Mouse (Mus musculus) neural tube, embryonic 10.5 days (tissue): Measurements from ENCODE around the gene Tmeff1.

Source experiments
- DNase-seq: peaks from one replicate; pipeline ENCODE4 v3.0.0-alpha.2; 2017; ENCODE audit warnings: low spot score; ENCODE audit errors: extremely low spot score

Gene Tmeff1

DNA sequence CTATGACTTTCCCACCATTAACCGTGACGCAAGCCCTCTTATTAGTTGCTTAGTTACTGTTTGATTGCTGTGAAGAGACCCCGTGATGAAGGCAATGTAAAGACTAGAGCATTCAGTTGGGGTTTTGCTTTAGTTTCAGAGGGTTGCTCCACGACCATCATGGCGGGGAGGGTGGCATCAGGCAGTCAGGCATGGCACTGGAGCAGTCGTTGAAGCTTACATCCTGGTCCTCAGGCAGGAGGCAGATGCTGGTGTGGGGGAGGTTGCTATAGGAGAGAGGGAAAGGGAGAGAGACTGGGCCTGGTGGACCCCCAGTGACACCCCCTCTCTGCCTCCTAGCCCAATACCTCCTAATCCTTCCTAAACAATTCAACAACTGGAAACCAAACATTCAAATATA, 35.1 kb downstream of the Tmeff1 start:
- DNase-seq = no peak

DNA sequence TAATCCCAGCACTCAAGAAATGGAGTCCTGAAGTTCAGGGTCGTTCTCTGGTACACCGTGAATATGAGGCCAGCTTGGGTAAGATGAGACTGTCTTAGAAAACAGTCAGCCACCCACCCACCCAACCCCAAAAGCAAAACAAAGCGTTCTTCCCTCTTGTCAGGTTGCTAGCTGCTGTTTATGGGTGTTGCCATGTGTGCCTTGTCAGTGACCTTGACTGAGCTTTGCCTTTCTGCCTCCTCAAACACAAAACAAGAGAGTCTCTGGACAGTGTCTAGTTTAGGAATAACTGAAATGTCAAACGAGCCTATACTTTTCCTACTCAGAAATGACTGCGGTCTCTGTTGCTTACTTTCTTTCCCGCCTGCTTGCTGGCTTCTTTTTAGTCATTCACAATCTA, 37.3 kb downstream of the Tmeff1 start:
- DNase-seq = no peak

DNA sequence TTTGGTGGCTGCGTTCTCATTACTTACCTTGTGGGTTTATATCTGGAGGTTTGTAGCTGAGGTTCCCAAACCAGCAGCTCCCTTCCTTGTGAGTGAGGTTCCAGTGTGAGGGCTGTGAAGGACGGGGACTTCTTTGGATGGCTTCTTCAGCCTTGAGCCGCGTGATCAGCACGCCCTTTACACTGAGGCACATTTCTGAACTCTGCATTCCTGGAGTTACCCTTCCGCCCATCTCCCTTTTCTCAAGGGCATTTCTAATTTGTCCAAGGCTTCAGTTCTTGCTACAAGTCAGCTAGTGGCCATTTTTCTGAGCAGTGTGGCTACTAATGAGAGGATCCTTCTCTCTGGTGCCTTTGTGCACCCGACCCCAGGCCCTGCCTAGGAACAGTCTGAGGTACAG, 38.0 kb downstream of the Tmeff1 start:
- DNase-seq = no peak

DNA sequence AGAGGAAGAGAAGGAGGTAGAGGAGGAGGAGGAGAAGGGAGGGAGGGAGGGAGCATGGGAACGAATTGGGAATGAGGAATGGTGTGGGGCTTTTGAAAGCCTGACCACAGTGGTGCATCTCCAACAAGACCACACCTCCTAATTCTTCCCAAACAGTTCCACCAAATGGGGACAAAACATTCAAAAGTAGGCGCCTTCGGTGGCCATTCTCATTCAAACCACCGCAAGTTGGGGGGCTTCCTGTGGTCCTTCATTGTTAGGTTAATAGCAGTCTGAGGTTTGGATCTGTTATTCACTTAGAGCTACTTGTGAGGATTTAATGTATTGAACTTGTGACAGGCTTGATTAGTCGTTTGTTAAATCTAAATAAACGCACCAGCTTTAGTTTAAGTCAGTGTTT, 40.0 kb downstream of the Tmeff1 start:
- no peak for DNase-seq

DNA sequence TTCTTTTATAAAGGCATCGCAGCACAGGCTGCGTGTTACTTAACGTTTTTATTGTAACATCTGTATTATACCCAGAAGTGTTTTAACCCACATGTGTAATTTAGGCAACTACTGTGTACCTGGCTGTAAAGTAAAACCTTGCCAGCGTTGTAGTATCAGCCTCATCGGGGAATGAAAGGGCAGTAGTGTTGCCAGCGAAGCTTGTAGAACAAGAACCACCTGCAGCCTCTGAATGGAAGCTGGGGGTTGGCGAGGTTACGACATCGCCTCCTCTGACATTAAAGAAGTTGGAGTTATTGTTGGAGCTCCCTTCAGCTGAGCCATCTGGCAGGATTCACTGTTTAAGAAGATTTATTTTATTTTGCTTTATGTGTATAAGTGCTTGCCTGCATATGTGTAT, 40.9 kb downstream of the Tmeff1 start:
- DNase-seq = no peak

DNA sequence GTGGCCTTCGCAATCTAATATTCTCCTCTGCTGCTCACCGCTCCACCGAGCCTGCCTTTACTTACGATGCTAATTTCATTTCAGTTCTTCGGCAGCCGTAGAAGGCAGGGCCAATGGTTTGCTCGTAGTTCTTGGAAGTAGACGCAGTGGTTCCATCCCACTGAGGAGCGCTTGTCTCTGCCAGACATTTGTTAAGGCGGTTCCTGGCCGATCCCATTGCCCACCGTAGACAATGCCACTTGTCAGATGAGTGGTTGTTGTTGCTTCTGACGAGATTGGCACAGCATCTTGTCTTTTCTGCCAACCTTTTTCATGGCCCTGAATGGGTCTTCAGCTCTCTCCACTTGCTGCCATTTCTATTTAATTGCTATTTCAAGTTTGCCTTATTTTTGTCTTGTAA, 44.5 kb downstream of the Tmeff1 start:
- no peak for DNase-seq

DNA sequence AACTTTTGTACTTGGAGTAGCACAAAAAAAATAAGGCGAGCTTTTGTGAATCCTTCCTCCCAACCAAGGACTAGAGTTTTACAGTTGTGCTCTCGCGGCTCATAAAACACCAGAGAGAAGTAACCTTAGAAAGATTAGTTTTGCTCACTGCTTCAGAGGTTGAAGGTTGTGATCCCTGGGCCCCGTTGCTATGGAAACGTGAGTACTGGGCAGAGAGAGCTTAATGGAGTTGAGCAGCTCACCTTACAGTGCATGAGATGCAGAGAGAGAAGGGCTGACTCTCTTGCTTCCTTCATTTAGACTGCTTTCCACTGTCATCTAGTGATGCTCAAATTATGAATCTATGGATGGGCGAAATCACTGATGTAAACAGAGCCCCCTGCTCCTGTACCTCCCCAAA, 48.6 kb downstream of the Tmeff1 start:
- DNase-seq = peak; percentile 38

DNA sequence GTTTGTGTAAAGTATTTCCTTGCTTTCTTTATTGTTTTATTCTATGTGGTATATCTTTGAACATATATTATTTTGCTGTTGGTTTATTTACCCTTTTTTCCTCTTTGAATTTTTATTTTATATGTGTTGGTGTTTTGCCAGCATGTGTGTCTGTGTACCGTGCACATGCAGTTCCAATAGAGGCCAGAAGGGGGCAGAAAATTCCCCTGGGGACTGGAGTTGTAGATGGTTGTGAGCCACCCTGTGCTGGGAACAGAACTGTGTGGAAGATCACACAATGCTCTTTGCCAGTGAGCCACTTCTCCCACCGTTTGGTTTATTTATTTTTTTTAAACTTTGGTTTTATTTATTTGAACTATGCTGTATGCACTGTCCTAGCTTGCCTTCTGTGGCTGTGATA, 49.1 kb downstream of the Tmeff1 start:
- peak; percentile 44 for DNase-seq

DNA sequence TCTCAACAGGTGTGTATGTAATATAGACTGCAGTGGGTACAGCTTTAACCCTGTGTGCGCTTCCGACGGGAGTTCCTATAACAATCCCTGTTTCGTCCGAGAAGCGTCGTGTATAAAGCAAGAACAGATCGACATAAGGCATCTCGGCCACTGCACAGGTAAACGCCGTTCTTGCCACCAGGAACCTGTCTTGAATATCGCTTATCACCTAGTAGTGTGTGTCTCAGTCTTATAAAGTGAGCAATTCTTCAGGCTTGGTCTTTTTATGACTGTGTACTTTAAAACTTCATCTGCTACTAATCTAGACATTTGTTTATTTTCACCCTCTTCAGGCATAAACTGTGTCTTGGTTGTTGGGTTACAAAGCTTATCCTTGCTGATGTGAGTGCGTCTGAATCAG, 51.9 kb downstream of the Tmeff1 start:
- DNase-seq = no peak

DNA sequence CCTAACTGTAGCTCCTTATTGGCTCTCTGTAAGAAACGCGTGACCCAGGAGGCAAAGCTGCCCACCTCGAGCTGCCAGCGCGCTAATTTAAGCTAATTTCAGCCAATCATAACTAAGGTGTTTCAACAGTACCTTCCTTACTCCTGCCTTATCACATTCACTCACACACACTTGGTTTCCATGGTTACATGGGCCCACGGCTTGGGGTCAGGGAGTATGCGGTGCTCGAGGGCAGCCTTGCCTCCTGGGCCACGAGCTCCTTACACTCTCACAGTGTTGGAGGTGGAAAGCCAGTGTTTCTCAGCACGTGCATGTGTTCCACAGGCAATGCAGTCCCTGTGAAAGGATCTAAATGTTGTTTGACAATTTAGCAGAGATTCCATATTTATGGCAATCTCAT, 53.2 kb downstream of the Tmeff1 start:
- DNase-seq = no peak

DNA sequence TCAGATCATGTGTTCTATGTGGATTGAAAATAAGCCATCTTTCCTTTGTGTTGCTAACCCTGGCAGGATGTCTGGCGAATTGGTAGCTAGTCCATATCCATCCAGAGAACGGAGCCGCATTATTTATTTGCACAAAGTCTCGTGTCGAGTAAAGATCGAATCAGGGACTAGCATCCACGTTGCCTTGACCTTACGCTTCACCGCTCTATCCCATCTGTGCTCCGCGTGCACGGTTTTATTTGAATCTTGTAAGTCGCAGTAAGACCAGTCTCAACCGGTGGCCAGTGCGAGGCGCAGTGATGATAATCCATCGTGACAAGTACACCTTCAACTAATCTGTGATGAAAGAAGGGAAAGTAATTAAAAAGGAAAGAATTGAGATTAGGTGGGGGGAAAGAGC, 54.5 kb downstream of the Tmeff1 start:
- DNase-seq = no peak

DNA sequence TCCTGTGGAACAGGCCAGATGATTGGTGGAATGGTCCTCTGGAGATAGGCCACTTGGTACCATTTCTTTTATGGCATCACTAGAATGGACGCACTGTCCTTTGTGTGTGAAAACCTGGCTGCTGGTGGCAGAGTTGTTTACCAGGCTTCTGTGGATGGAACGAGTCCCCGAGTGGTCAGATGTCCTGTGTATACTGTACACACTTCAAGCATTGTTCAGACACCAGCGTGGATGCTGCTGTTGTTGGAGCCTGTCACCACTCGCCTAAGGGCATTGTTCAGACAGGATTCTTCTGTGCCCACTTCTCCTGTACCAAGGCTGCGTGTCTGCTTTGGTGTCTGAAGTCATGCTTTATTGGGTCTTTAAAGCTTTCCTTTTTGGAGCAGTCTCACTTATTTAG, 58.8 kb downstream of the Tmeff1 start:
- DNase-seq = no peak

DNA sequence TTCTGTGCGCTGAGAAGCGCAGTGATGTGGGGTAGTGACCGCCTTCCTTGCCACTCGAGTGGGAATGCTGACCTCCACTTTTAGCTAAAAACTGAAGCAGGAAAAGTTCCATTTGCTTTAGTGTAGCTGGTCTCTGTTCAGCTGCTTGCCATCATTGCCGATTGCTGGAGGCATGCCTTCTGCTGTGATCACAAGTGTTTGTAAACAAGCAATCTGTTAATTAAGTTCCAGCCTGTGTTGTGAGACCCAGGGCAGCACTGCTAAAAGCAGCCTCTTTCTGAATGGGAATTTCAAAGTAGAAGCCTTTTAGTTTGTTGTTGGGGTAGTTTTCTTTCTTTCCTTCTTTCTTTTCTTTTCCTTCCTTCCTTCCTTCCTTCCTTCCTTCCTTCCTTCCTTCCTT, 61.2 kb downstream of the Tmeff1 start:
- no peak for DNase-seq

DNA sequence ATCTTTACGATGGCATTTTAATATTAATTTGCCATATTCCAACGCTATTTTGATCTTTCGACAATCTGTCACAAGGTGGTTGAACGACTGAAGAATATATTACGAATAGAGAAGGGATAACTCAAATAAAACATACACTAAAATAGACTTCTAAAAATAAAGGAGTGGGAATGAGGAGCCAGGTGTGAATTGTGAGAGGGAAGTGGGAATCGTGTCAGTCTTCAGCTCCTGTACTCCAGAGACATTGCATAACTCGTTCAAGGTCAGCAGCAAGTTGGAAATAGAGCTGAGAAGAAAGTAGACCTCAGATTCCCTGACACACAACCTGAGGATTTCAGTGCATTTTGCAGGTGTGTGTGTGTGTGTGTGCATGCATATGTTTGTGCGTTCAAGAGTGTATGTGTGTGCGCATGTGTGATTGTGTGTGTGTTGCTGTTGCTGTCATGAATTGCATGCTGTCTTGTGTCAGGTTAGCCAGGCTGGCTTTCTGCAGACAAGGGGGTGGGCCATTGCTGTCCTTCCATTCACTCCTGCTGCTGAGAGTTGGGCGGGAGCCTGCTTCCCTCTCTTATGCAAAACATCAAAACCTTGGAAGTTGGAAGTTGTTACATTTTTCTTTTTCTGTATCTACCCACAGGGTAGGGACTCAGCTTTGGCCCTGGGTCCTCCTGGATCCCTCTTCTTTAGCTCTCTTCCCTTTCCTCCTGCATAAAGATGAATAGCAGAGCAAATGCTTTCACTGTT, 65.8 kb downstream of the Tmeff1 start:
- DNase-seq = no peak

DNA sequence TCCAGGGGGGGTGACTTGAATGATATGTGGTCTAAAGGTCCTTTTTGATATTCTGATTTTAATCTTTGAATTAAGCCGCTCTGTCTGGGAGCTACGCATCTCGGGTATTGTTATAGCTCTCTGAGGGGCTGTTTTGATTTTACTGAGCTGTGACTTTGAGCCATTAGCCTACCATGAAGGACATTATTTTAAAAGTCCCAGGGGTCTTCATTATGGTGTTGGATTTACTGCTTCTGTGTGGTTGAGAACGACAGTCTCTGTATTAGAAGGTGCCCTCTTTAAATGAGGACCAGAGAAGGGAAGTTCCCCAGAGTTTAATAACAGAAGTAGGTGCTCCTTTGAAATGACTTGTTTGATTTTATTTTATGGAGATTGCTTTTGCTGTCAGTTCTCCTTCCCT, 69.1 kb downstream of the Tmeff1 start:
- DNase-seq = no peak

DNA sequence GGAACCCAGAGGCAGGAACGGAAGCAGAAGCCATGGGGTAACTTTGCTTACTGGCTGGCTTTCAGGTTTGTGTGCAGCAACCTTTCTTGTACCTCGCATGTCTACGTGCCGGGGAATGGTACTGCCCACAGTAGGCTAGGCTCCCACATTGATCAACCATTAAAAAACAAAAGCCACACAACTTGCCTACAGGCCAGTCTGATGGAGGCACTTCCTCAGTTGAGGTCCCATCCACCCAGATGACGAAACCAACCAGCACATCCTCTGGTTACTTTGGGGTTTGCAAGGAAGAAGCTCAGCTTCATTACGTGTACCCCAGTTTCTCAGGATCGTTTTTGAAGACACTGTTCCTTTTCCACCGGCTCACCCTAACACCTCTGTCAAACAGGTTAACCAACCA, 71.6 kb downstream of the Tmeff1 start:
- no peak for DNase-seq

DNA sequence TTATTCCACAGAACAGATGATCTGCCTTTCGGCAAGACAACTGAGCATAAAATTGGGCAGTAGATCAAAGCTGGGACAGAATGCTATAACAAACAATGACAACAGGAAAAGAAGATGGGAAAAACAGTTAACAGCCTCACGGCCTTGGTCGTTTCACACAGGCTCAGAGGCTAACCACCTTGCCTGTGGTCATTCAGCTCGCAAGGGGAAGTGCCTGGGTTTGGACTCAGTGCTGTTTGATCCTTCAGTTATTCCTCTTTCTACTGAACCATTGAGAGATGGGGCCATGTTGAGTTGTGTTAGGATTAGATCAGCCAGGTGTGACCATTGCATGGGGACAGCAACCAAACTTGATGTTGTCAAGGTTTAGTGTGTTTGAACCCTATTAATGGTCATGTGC, 75.2 kb downstream of the Tmeff1 start:
- no peak for DNase-seq

DNA sequence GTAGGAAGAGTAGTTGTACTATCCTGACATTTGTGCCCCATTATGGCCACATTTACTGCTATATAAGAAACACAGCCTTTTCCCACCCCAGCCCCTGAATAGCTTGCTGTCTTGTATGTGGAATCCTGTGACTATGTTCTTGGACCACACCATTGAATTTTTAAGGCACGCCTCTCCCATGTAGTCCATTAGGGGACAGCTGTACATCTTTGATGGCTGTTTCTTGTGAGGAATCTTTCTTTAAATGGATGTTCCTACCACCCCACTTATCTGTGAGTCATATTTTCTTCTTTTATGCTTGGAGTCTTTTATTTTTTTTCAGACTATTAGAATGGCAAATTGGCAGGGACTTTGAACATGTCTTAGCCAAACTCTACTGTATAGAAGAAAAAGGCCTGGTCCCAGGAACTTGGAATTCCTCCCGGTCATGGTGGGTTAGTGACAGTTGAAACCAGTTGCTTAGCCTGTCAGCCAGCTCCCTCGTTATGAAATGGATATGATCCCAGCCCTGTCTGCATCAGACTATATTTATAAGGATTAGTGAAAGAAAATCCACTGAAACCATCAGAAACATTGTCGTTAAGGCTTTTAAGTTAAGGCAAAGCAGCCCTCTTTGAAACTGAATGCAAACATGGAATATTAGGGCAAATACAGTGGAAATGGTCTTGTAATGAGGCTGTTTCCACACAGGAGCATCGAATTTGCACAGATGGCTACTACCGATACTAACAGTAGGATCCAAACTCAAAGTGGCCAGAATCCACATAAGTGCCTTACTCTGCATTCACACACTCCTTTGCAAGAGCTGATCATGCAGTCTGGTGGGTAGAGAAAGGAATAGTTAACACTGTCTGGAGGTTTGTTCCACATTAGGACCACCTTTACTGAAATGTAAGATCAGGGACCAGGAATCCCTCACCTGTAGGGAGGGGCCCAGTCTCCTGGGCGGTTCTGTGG, 75.9 kb downstream of the Tmeff1 start:
- DNase-seq = no peak

DNA sequence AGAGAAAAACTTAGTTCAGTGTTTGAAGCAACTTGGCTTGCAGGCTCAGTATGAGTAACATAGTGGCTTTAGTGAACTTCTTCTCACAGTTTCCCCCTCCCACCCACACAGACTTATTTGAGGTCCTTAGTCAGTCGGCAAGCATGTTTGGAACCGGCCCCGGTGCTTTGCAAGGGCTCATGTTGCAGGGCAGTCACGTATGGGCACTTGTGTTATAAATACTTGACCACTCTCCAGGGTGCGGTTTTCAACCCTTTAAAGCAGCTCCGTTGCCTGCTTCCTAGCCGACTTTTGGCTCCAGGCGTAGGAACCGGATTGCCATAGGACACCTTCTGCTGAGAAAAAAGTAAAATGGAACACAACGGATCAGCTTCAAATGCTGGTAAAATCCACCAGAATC, 78.3 kb downstream of the Tmeff1 start, which contains the start of gene Cavin4:
Gene Cavin4, plus strand, starts transcription at position 244 of the 400 bp plus-strand sequence.
- DNase-seq = no peak

DNA sequence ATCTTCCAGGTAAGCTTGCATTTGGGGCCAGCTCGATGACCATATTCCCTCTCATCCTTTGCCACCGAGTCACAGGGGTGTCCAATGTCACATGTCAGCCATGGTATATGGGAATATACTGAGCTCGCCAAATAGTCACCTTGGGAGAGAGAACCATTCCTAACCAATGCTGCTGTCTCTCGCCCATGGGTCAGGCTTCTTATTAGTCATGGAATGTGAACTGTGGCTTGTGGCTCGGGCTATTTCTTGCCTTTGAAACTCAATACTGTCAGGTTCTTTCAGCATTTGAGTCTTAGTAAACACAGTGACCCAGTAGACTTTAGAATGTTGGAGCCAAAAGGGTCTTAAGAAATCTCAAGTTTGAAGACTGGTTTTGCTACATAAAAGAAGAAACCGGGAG, 79.0 kb downstream of the Tmeff1 start:
- DNase-seq = no peak

DNA sequence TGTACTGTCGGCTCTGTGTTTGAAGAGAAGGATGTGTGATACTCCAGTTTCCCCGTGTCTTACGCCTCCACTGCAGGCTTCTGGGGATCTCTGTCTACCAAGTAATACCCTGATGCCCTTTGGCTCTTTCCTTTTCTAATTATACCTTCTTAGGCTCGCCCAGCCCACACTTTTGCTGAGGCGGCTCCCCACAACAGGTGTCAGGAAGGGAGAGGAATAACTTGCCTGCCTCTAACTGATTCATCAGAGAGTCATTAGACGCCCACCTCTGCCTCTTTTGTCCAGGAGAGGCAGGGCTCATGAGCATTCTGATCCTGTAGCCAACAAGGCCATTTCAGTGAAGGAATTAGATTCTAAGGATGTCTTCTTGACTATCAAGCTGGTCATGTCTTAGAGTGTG, 82.3 kb downstream of the Tmeff1 start:
- no peak for DNase-seq

DNA sequence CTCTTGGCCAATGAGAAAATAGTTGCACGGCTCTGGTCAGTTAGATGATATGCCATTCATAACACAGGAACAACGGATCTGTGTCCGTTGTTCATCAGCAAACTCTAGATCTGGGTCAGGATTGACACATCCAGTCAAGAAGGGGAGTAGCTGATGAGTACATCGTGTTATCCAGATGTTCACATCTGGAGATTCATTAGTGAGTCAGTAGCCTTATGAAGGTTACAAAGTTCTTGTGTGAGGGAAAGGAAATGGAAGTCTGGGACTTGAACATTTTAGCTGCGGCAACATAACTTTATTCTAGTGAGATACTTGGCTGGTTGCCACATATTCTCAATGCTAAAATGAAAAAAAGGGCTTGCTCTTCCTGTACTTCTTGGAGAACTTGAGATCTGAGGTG, 87.9 kb downstream of the Tmeff1 start:
- DNase-seq = no peak

DNA sequence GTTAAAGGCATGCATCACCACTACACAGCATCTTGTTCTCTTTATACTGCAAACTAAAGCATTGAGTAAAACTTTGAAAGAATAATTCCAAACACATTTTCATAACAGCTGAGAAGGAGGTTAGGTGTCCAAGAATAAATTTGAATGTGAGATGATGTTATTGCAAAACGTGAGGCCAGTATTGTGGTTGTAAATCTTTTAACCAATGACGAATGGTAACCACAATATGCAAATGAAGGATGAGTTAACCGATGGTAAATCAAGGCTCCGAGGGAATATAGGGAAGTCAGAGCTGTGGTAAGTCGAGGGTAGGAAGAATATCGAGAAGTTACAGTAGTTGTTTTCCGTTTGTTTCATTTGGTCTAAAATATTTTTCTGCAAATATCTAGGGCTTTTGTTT, 89.4 kb downstream of the Tmeff1 start:
- no peak for DNase-seq
